Mouse (Mus musculus): ENCODE results near the gene Cela1. TPM values are rescaled to one million over a fixed set of nuclear protein-coding genes. Genes with fewer than 3 reads are reported as not detected.
A peak's percentile ranks its signal among the peaks of the same experiment; 100 is the strongest.

Cela1 gene
- 26.0 and 89.9 TPM in 2 replicates for polyA plus RNA-seq (2012; rRNA removed)

DNA sequence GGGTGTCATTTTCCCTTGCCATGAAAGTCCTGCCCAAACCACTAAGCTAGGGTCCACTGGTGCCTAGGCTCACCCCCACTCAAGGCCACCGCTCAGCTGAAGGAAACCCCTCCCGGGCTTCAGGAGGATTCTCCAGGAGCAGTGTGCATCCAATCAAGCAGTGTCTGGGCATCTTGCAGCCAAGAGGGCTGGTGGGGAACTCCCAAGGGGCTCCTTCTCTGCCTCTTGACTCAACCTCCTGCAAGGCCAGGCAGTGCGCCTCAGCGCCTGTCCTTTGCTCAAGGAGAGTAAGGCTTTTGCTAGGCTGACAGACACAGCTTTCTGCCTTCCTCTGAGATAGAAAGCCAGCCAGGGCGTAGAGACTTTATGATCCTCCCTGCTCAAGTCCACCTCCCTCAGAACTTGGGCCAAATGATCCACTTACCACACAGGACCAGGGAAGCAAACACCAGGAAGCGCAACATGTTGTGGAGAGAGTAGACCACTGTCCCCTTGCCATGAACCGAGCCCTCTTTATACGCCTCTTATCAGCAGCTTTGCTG lies at the start of gene Cela1:
TSS of gene Cela1 (minus strand) at position 492 of the 542 bp plus-strand sequence.
- no peak for DNase-seq (ENCODE audit: low read depth)

GRCm38 (mm10) chr15:100735953-100736300 lies 48.2 kb upstream of the Cela1 start:
- DNase-seq (ENCODE audit: low read depth): no peak

GRCm38 (mm10) chr15:100735095-100735952 lies 47.6 kb upstream of the Cela1 start:
- DNase-seq (ENCODE audit: low read depth): no peak

DNA sequence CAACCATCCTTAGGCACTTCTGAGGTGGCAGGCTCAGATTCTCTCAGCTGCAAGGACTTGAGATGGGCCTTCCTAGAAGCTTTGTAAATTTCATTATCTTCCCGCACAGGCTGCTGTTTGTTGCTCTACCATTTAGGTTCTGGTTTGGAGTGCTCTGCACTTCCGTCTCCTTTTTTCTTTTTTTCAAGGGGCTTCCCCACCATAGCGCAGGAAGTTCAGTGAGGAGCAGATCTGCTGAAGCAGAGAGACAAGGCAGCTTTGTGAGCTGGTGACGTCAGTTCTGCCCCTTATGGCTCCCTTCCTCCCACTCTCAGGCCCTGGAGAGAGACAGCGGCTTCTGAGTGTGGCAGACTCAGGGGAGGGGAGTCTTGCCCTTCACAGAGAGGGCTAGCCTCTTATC lies 44.9 kb upstream of the Cela1 start:
- no peak for DNase-seq (ENCODE audit: low read depth)

- no peak for DNase-seq (ENCODE audit: low read depth)
Measured at GRCm38 (mm10) chr15:100731081-100731480, 43.4 kb upstream of the Cela1 start.

DNA sequence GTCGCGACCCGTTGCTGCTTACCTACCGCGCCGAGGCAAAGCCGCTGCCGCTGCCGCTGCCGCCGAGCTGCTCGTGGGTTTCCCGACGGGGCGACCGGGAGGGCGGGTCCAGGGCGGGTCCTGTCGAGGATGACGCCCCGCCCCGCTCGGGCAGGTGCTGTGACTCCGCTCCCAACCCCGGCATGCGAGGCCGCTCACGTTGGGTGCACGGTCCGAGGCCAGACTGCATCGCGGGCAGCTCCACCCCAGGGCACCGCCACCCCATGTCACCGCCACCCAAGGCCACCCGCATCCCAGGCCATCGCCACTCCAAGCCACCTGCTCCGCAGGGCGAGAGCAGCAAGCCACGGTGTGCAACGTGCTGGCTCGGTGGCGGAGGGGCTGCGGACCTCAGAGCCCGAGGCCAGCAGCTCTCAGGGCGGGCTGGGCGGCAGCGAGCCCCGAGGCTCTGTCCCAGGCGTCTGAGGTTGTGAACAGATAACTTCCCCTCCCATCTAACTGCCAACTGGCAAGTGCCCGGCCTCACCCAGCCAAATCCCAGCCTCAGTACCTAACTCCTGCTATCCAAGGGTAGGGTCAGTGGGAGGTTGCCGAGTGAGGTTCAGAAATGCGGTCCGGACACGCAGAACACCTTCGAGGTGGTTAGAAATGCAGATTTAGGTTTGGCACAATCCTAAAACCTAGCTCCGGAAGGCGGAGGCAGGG lies 41.7 kb upstream of the Cela1 start, which contains the start of gene Galnt6:
TSS of gene Galnt6 (minus strand) at position 96 of the 705 bp plus-strand sequence.
- DNase-seq (ENCODE audit: low read depth): no peak

- no peak for DNase-seq (ENCODE audit: low read depth)
Measured at GRCm38 (mm10) chr15:100728586-100728985, 40.9 kb upstream of the Cela1 start.

DNA sequence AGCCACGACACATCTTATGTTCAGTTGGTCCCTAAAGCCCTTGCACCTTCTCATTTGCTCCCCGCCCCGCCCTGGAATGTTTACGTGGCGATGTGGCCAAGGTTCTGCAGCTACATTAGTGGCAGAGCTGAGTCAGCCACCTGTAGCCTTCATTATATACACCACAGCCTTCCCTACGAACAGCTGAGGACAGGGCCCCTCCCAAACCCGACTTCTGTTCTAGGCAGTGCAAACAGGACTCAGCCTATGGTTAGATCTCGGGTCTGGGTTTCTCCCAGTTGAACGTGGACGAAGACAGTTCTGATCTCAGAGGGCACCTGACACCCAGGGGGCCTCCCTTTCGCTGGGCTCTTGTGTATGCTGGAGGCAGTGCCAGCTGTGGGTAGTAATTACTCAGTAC lies 40.1 kb upstream of the Cela1 start:
- no peak for DNase-seq (ENCODE audit: low read depth)

DNA sequence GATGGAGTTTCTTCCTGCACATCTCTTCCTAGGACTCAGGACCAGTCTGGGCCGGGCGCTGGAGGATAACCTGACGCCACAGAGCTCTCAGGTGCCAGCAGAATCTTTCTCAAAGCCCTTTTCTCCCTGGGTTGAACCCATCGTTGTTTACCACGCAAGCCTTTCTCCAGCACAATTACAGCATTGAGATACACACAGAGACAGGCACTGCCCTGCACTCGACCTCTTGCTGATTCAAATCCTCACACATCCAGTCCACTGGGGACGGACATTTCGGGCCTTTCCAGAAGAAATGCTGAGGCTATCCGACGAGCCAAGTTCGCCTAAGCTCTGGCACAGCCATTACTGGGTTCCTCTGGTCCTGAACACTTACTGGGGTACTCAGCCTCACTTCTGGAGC lies 39.0 kb upstream of the Cela1 start:
- no peak for DNase-seq (ENCODE audit: low read depth)

DNA sequence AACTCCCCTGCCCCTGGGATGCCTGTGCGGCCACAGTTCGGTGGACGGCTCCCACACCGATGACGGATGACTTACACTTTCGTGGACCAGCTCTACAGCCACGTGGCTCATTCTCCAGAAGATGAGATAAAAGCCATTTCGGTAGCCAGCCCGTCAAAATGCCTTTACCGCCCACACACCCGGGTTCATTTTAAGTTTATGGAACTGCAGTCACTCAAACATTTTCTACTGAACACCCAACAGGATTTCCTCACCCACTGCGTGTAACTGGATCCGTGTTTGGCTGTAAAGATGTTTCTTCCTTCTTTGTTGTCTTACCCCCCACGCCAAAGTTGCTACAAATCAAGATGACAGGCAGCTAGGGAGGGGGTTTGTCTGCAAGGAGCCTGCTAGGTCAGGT lies 35.8 kb upstream of the Cela1 start:
- peak; percentile 27 for DNase-seq (ENCODE audit: low read depth)

GRCm38 (mm10) chr15:100722564-100722963 lies 34.8 kb upstream of the Cela1 start:
- no peak for DNase-seq (ENCODE audit: low read depth)

DNA sequence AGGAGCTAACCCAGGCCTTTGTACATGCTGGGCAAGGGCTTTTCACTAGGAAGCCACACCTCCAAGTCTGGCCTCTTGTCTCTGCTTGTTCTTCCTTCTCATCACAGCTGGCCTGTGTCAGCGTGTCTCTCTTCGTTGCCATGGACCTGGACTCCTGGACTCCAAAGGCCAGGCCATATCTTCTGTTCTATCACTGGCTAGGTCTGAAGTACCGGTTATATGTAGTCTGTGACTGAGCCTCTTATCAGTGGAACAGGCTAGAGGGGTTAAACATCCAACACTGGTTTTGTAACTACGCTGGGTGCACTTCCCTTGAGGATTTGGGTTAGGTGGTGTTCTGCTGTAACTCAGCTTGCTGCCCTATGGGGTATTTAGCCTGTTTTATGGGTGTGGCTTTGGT lies 34.3 kb upstream of the Cela1 start:
- DNase-seq (ENCODE audit: low read depth): no peak

- DNase-seq (ENCODE audit: low read depth): no peak
Measured at GRCm38 (mm10) chr15:100721445-100721844, 33.7 kb upstream of the Cela1 start.

GRCm38 (mm10) chr15:100720066-100720465 lies 32.3 kb upstream of the Cela1 start:
- no peak for DNase-seq (ENCODE audit: low read depth)

- DNase-seq (ENCODE audit: low read depth): no peak
Measured at GRCm38 (mm10) chr15:100719217-100719616, 31.5 kb upstream of the Cela1 start.

DNA sequence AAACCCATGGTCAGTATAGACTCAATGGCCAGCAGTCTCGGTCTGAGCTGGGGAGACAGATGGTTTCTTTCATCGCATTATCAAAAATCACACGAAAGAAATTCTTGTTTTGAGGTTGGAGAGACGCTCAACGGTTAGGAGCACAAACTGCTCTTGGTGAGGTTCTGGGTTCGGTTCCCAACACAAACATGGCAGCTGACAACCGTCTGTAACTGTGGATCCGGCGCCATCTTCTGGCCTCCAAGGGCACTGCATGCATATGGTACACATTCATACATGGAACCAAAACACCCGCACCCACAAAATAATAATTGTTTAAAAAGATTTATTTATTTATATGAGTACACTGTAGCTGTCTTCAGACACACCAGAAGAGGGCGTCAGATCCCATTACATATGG lies 30.9 kb upstream of the Cela1 start:
- DNase-seq (ENCODE audit: low read depth): no peak

DNA sequence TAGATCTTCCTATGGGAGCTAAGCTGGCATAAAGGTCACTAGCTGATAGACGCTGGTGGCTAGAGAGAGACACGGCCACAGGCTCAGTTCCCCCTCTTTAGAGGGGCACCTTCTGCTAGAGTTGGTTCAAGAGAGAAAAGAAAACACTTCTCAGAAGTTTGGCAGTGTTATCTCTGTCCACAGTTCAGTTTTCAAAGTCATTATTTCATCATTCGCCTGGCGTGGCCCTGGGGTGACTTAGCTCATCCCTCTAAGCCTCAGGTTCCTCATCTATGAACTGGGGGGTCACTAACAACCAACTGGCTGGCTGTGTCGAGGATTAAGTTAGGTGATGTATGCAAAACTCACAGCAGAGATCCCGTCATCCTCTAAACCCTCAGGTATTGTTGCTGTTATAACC lies 30.2 kb upstream of the Cela1 start:
- no peak for DNase-seq (ENCODE audit: low read depth)

DNA sequence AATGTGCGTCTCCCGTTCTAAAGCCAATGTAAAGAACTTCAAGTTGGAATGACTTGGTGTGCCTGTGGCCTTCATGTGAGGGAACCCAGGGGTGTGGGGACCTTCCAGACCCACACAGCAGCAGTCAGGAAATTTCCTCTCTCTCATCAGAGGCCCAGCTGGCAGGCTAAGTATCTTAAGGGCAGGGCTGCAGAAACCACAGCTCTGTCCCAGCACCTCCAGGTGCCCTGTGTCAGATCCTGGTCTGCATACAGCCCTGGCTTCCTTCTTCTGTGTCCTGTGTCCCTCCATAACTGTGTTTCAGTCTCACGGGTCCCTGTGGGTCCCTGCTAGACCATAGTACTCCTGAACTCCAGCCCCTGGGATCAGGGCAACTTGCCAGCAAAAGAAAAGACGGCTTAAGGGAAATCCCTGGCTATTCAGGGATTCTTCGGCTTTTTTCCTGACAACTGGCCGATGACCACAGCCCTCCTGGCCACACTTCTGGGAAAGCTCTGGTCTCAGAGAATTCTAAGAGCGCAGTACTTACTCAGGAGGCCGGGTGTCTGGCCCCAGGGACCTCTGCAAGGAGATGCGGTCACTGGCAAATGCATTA lies 27.8 kb upstream of the Cela1 start:
- no peak for DNase-seq (ENCODE audit: low read depth)

DNA sequence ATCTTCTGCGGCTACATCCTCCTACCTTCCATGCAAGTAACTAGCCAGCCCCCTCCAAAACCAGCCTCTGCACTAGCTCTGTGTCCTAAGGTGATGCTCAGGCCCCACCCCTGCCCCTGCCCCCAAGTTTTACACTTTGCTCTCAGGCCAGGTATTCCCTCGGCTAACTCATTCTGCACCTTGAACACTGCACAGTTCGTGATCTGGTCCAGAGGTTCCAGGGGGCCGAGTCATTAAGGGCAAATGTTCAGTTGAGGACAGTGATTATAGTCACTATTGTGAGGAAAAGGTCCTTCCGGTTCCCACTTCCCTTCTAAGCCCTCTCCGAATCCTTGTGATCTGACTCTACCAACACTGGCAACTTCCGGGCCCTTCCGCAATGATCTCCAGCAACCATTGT lies 26.7 kb upstream of the Cela1 start:
- no peak for DNase-seq (ENCODE audit: low read depth)

- DNase-seq (ENCODE audit: low read depth): no peak
Measured at GRCm38 (mm10) chr15:100710838-100711237, 23.1 kb upstream of the Cela1 start.

- DNase-seq (ENCODE audit: low read depth): no peak
Measured at GRCm38 (mm10) chr15:100708433-100709078, 20.8 kb upstream of the Cela1 start.

DNA sequence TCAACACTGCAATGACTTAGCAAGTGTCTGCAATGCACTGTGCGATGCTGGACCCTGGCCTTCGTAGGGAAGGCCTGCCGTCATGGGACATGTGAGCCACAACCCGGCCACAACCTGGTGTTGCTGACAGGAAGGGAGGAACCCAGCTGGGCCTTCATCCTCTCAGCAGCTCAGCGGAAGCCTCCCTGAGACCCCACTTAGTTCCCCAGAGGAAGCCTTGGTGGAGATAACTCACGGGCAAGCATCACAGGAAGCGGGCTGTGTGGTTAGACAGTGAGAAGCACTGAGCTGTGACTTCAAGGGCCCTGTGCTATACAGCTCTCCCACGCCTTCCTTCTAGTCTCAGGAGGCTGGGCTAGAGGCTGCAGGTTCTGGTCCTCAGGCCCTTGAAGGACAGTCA lies 18.5 kb upstream of the Cela1 start:
- DNase-seq (ENCODE audit: low read depth): no peak

Data from gonadal fat pad, adult 2 months (tissue).